Mouse (Mus musculus): Measurements from ENCODE around the gene Spin1. TPM values are rescaled to one million over a fixed set of nuclear protein-coding genes. Genes with fewer than 3 reads are reported as not detected.

Spin1 gene
- total RNA-seq, 2 experiments from 2014 or later: 9.0 to 15.9 TPM

DNA sequence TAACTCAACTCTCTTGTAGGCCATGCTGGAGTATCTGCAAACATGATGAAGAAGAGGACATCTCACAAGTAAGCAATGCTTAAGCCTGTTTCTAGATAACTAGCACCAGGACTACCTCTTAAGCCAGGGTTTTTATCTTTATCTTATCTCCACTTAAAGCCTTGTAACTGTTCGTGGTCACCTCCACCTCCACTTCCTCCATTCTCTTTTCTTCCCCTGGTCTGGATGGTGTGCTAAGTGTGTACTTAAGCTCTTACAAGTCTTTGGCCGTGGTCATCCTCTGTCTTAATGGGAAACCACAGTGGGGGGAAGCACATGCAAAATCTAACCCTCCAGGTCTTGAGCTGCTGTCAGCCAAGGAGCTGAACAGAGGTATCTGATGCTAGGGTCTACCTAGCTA lies 27.2 kb downstream of the Spin1 start:
- no peak for ATAC-seq (replicated peaks; ENCODE audit: low FRiP score, poor library complexity, severe bottlenecking)

DNA sequence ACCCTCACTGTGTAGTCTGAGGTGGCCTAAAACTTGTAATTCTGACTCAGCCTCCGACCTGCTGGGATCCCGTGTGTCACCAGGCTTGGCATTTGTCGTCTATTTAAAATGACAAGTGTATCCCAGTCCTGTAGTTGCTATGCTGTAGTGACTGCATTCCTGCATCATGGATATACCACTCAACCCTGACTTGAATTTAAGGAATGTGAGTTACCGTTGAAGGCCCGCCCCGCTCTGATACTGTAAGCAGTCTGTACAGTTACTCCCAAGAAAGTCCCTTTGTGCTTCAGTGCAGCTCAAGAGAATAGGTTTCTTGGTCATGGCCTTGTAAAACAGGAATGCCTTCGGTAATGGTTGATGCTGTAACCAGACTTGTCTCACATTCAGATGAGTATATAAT lies 27.7 kb downstream of the Spin1 start:
- no peak for ATAC-seq (replicated peaks; ENCODE audit: low FRiP score, poor library complexity, severe bottlenecking)

GRCm38 (mm10) chr13:51131179-51131578 lies 30.5 kb downstream of the Spin1 start:
- ATAC-seq (replicated peaks; ENCODE audit: low FRiP score, poor library complexity, severe bottlenecking): no peak

- ATAC-seq (replicated peaks; ENCODE audit: low FRiP score, poor library complexity, severe bottlenecking): no peak
These were observed 35.6 kb downstream of the Spin1 start for GRCm38 (mm10) chr13:51136315-51136714.

DNA sequence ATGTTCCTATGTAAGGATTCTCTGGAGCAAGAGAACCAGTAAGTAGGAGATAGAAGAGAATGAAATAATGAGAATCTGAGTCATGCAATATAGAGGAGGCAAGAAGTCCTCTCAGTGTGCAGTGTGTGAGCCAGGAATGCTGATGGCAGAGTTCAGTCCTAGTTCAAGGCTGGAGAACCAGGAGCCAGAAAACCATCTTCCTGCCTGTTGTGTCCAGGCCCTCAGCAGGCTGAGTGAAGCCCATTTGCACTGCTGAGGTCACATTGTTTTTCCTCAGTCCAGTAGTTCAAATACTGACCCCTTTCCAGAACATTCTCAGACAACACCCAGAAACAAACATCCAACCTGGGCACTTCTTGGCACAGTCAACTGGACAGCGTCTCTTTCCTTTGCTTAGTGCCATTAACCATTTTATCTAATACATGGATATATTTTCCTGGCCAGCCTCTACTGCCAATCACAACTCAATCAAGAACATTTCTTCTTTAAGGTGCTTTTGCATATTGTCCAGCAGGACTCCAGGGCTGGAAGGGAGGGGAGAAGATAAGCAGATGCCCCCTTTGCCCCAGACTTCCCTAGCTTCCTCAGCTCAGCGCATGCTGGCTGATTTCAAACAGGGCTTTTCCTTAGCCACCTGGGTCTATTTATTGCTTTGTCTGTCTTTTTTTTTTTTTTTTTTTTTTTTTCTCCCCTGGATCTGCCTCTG lies 36.5 kb downstream of the Spin1 start:
- no peak for ATAC-seq (replicated peaks; ENCODE audit: low FRiP score, poor library complexity, severe bottlenecking)

DNA sequence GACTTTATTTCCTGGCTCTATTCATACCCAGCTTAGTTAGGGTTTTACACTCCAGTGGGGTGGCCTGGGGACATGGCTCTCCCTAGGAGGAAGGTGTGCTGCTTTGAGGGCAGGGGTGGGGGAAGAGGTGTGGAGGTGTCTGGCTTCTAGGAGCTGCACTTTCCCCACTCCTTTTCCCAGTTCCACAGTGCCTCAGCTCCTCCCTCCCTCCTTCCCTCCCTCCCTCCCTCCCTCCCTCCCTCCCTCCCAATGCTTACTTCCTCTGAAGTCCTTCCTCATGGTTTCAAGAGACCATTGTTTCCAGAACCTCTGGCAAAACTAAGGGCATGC lies 37.0 kb downstream of the Spin1 start:
- no peak for ATAC-seq (replicated peaks; ENCODE audit: low FRiP score, poor library complexity, severe bottlenecking)

- ATAC-seq (replicated peaks; ENCODE audit: low FRiP score, poor library complexity, severe bottlenecking): no peak
These were observed 46.4 kb downstream of the Spin1 start for GRCm38 (mm10) chr13:51147106-51147505.

GRCm38 (mm10) chr13:51152966-51153669 lies 52.4 kb downstream of the Spin1 start:
- ATAC-seq (replicated peaks; ENCODE audit: low FRiP score, poor library complexity, severe bottlenecking): no peak

- ATAC-seq (replicated peaks; ENCODE audit: low FRiP score, poor library complexity, severe bottlenecking): no peak
These were observed 53.0 kb downstream of the Spin1 start for GRCm38 (mm10) chr13:51153670-51154030.

GRCm38 (mm10) chr13:51155178-51156013 lies 54.7 kb downstream of the Spin1 start:
- no peak for ATAC-seq (replicated peaks; ENCODE audit: low FRiP score, poor library complexity, severe bottlenecking)

DNA sequence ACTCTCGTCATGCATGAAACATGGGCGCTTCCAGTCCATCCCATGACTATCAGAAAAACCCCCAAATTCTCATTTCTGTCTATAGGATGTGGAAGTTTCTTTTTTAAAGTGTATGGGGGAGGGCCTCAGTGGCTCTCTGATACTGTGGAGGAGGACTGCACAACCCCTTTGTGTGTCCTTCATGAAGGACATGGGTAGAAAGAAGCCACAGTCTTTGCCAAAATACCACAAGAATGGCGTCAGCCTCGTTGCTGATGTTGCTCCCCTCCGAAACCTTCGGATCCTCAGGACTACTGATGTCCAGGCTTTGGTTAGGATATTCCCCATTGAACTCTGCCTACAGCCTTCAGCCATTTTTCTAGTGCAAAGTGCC lies 55.3 kb downstream of the Spin1 start:
- no peak for ATAC-seq (replicated peaks; ENCODE audit: low FRiP score, poor library complexity, severe bottlenecking)

DNA sequence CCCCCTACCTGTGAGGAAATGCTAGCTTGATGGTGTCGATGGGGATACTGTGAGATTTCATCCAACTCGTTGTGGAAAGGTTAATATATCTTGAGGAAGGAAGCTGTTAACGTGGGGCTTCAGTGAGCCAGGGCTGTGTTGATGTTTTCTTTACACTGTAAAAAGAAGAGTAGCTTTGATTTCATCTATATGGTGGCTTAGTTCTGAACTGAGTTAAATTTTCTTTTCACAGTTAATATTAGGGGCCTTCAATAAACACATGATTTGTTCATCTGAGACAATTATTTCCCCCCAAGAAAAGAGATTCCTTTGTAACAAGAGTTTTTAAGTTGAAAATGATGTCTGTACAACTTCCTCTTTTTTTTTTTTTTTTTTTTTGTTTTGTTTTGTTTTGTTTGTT lies 56.6 kb downstream of the Spin1 start:
- ATAC-seq (replicated peaks; ENCODE audit: low FRiP score, poor library complexity, severe bottlenecking): no peak

- no peak for ATAC-seq (replicated peaks; ENCODE audit: low FRiP score, poor library complexity, severe bottlenecking)
These were observed 61.0 kb downstream of the Spin1 start for GRCm38 (mm10) chr13:51161672-51162071.

GRCm38 (mm10) chr13:51162246-51162645 lies 61.6 kb downstream of the Spin1 start:
- no peak for ATAC-seq (replicated peaks; ENCODE audit: low FRiP score, poor library complexity, severe bottlenecking)

DNA sequence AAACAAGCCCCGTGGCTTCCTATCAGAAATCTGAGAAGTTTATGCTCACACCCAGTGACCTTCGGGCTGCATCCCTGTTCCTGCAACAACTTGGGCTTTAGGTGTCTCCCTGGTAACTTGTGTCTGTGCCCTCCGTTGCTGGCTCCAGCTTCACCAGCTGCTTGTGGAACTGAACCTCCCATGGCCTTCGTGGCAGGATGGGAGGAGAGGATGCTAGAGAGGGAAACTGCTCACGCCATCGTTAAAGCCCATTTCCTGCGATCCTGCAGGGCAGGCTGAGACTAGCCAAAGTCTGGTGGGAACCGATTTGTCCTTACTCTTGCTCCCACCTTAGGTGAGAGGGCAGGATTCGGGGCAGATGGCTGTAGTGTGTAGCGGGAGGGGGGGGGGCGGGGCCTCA lies 66.0 kb downstream of the Spin1 start:
- ATAC-seq (replicated peaks; ENCODE audit: low FRiP score, poor library complexity, severe bottlenecking): no peak

DNA sequence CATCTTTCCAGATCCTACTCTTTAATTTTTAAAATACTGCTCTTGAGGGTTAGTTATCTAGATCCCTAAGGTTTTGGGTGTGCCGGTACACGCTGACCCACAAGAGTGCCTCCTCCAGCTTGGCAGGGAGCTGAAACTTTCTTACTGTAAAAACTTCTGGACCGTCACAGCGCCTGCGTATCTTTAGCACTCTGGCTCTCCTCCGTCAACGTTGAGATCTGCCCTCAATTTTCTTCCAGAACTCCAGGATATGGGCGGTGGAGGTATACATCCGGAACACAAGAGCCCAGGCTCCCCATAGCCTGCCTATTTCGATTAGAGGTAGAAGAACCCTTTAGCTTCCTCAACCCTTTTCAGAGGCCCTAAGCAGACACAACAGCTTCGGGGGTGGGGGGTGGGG lies 69.5 kb downstream of the Spin1 start:
- no peak for ATAC-seq (replicated peaks; ENCODE audit: low FRiP score, poor library complexity, severe bottlenecking)

GRCm38 (mm10) chr13:51170691-51171680 lies 70.3 kb downstream of the Spin1 start, which contains the start of gene Nxnl2:
Gene Nxnl2 (plus strand): TSS chr13:51171022.
- no peak; the same call in 1 of the 2 replicates for ATAC-seq (replicated peaks; ENCODE audit: low FRiP score, poor library complexity, severe bottlenecking)

GRCm38 (mm10) chr13:51172601-51173000 lies 71.9 kb downstream of the Spin1 start:
- ATAC-seq (replicated peaks; ENCODE audit: low FRiP score, poor library complexity, severe bottlenecking): no peak

GRCm38 (mm10) chr13:51178932-51179331 lies 78.3 kb downstream of the Spin1 start:
- no peak for ATAC-seq (replicated peaks; ENCODE audit: low FRiP score, poor library complexity, severe bottlenecking)

- no peak for ATAC-seq (replicated peaks; ENCODE audit: low FRiP score, poor library complexity, severe bottlenecking)
These were observed 78.7 kb downstream of the Spin1 start for GRCm38 (mm10) chr13:51179362-51179761.

Data from erythroid progenitor cell, adult 5-6 weeks (primary cell).